Mouse (Mus musculus): ENCODE data around the gene Ttll4.
A peak's percentile ranks its signal among the peaks of the same experiment; 100 is the strongest.

Gene Ttll4

GRCm38 (mm10) chr1:74661448-74662195 is at the start of gene Ttll4:
TSS of gene Ttll4 (plus strand) at chr1:74661745.
- peak; percentile 95 to 98 for DNase-seq

DNA sequence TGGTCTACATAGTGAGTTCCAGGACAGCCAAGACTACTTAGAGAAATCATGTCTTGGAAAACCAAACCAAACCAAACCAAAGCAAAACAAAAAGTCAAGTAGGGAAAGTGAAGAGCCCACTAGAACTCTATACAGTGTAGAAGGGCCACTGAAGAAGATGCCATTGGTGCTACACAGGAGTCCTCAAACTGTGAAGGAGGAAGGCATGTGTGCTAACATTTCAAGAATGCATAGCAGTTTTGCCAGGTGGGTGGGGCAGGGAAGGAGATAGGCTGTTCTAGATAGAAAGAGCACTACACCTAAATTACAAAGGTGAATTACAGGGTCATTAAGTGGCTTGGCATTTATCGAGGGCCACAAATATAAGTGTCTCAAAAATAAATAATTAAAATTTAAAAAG is 37.4 kb upstream of the Ttll4 start:
- no peak for DNase-seq

GRCm38 (mm10) chr1:74626076-74626475 is 35.5 kb upstream of the Ttll4 start:
- no peak for DNase-seq

DNA sequence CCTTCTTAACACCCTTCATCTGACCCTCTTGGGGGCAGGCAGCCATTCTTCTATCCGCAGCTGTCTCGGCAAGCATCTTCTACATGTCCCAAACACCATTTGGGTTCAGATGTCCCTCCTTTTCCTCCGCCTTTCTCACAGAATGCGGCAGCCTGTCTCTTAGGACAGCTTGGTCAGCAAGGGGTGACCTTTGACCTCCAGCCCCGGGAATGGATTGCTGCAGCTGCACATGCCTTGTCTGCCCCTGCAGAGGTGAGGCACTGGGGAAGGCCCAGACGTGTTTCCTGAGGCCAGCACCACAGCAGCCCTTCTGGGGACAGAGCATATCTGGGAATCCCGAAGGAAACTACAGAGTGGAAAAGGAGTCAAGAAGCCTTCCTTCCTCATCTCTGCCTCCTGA is 33.5 kb upstream of the Ttll4 start:
- no peak for DNase-seq

- no peak for DNase-seq
These were observed 28.8 kb upstream of the Ttll4 start for GRCm38 (mm10) chr1:74632734-74633133.

GRCm38 (mm10) chr1:74643524-74643923 is 18.0 kb upstream of the Ttll4 start:
- no peak for DNase-seq

DNA sequence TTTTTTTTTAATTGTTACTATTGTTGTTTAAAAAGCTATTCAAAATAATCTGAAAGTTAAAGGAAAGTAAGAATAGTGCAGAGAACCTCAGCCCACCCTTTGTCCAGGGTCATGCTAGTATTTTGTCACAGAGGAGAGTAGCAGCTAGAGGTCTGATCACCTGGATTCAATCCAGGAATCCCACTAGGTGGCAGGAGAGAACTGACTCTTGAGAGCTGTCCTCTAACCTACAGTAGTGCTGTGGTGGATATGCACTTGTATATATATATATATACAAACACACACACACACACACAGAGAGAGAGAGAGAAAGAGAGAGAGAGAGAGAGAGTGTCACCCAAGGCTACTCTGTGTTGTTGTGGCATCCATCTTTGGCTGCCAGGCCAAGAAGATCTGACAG is 17.6 kb upstream of the Ttll4 start:
- no peak for DNase-seq

GRCm38 (mm10) chr1:74662253-74662865 is 814 bp downstream of the Ttll4 start:
- DNase-seq = no peak

GRCm38 (mm10) chr1:74665153-74665552 is 3.6 kb downstream of the Ttll4 start:
- DNase-seq = no peak

DNA sequence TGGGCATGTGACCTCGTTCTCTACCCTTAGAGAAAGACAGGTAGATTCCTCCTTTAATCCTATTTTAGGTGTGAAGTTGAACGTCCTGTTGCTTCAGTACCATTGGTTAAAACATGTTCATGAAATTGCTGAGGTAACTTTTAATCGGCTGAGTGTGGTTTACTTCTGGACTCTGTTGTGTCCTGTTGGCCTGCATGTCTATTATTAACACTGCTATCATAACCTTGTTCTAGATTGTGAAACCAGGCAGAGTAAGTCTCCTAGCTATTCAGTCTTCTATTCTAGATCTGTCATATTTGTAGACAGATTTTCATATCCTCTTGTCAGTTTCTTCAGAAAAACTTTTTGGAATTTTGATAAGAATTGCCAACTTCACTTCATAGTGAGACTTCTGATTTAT is 6.8 kb downstream of the Ttll4 start:
- DNase-seq = no peak

DNA sequence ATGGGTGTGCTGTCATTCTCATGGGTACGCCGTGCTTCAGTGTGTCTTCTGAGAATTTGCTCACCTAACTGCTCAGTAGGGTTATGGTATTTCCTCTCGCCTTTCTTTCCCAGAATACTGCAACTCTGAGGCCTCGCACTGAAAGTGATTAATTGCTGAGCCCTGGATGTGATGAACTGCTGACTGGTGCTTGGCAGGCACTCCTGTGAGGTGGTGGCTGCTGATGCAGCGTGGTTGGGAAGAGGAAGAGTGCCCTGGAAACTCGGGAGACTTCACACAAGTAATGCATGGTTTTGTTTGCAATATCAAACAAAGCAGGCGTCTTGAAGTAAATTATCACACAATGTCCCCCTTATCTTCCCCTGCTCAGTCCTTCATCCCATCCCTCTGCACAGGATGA is 11.2 kb downstream of the Ttll4 start:
- no peak for DNase-seq

DNA sequence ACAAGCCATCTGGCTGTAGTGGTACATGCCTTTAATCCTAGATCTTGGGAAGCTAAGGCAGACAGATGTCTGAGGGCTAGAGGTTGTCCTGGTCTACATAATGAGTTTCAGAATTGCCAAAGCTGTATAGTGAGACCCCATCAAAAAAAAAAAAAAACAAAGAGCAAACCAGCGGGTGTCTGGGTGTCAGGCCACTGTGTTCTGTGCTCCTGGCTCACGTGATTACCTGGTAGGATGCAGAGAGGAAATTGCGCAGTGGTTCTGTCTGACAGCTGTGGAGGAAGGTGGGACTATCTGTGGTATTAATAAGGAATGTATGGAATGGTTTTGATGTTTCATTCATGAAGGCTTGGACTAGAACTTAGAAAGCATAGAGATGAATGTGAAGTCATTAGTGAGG is 15.3 kb downstream of the Ttll4 start:
- DNase-seq = no peak

GRCm38 (mm10) chr1:74677843-74678242 is 16.3 kb downstream of the Ttll4 start:
- DNase-seq = no peak

DNA sequence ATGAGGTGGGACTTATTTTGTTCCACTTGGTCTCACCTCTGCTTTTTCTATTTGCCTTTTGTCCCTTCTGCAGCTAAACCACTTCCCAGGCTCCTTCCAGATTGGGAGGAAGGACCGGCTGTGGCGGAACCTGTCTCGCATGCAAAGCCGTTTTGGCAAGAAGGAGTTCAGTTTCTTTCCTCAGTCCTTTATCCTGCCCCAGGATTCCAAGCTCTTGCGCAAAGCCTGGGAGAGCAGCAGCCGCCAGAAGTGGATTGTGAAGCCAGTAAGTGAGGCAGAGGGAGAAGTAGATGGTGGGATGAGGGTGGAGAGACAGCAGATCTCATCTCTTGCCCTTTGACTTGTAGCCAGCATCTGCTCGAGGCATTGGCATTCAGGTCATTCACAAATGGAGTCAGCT is 25.6 kb downstream of the Ttll4 start:
- DNase-seq = no peak

DNA sequence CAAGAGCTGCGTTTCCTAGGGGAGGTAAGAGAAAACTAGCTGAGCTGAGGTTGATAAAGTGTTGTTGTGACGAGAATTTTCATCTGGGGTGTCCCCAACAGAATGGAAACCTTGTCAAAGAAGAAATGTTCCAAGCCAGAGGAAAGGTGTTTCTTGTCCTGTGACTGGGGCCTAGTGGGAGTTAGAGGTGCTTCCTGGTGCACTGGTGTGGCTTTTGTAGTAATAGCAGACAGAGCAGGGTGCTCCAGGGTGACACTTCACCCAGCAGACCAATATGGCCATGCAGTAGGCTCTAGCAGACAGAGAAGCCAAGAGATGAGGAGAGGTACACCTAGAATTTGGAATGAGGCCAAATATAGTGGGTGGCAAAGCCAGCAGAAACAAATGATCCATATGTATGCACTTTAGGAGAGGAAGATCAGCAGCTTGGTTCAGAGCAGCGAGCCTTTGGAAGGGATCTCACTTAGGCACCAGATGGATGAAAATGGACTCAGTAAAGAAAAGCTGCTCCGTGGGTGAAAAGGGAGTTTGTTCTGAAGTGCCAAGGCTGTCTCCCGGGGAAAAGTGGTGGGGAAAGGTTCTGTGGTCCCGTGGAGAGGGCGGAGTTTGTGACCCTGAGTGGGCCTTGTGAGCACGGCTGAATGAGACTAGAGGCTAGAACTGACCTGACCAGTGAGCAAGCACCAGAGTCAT is 32.5 kb downstream of the Ttll4 start:
- DNase-seq = no peak

- no peak for DNase-seq
These were observed 34.3 kb downstream of the Ttll4 start for GRCm38 (mm10) chr1:74695836-74696235.

DNA sequence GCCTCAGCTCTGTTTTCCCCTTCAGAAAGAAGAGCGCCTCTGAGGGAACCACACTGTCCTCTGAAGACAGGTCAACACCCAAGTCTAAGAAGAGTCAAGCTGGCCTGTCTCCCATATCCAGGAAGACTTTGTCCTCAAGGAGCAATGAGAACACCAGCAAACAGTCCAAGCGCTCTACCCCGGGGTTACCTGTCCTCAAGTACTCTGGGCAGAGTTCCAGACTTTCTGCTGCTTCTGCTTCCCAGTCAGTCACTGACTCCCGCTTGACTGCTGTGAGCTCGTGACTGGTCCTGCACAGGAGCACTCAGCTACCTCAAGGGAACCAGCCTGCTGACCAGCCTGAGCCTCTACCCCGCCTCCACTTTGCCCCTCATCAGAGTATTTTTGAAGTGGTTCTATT is 35.9 kb downstream of the Ttll4 start:
- no peak for DNase-seq

DNA sequence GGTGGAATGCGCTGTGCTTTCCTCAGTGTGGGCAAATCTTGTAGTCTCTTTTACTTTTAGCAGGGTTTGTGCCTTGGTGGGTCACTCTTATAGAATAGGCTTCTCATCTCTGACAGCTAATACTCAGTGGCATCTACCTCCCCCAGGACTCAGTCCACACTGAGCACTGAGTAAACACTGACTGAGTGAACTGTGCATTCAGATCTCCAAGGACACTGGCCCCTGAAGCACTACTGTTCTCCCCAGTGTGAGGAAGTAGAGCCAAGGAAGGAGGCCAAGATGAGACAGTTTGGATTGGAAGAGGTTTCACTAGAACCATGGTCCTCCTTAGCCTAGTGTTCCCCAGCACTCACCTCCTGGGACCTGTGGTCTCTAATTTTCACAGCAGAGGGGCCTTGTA is 36.8 kb downstream of the Ttll4 start:
- DNase-seq = no peak

- DNase-seq = no peak
These were observed 37.2 kb downstream of the Ttll4 start for GRCm38 (mm10) chr1:74698791-74699190.

GRCm38 (mm10) chr1:74702142-74702553 is 40.6 kb downstream of the Ttll4 start:
- DNase-seq = no peak

GRCm38 (mm10) chr1:74704156-74704555 is 42.6 kb downstream of the Ttll4 start:
- no peak for DNase-seq

GRCm38 (mm10) chr1:74705016-74705415 is 43.5 kb downstream of the Ttll4 start:
- DNase-seq = no peak

DNA sequence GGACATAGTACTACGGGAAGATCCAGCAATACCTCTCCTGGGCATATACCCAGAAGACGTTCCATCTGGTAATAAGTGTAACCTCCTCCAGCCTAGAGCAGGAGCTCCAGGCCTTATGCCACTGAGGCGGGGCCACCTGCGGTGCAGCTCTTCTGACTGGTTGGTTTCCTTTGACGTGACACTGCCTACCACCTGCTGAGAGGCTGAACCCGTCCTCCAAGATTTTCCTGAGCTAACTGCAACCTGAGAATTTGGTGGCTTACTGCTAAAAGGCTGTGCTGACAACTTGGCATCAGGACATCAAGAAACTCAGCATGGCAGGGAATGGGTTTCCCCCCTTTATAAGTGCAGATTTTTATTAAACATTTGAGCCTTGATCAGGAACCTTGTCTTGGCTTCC is 48.0 kb downstream of the Ttll4 start:
- no peak for DNase-seq

DNA sequence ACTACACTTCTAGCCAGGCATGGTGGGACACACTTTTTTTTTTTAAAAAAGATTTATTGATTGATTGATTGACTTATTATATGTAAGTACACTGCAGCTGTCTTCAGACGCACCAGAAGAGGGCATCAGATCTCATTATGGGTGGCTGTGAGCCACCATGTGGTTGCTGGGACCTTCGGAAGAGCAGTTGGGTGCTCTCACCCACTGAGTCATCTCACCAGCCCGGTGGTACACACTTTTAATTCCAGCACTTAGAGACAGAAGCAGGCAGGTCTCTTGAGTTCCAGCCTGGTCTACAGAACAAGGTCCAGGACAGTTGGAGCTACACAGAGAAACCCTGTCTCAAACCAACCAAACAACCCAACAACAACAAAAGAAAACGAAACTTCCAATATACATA is 50.5 kb downstream of the Ttll4 start:
- no peak for DNase-seq

Data from cerebellum, postnatal 25 days (tissue).